Mouse (Mus musculus) gastrocnemius, postnatal 10 days (tissue): ENCODE measurements around the gene Mettl24. TPM values are rescaled to one million over a fixed set of nuclear protein-coding genes. Genes with fewer than 3 reads are reported as not detected.
"Not testable (repeated sequence)": the region's sequence is repeated elsewhere in the genome, so short reads cannot be mapped to it uniquely, and the experiment has no call there.

Experiments
- DNase-seq: peaks from one replicate; pipeline ENCODE4 v3.0.0; 2021; ENCODE audit warnings: mixed read lengths
- total RNA-seq, 2 experiments: library from RNA; stranded (reverse); gene quantifications; 2 replicates each; pipeline ENCODE4 v1.2.3; 2021

Mettl24 gene
- total RNA-seq, 2 experiments from 2014 or later = 1.1 to 2.2 TPM

DNA sequence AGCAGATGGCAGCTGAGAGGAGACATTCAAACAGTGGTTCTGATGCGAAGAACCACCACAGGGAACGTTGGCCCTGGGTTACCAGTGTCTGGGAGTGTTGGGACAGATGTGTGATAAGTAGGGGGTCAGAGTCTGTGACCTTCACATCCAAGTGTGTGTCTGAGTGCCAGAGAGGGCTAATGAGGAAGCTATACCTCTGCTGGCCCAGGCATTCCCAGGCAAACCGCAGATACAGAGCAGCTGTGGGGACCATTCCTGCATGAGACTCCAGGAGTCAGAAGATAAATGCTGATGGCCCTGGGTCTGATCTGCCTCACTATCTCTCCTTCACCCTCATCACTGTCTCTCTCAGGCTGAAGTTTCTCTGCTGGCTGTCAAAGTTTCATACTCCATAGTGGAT, 57.6 kb downstream of the Mettl24 start:
- no peak for DNase-seq

GRCm38 (mm10) chr10:40750293-40751047, 67.4 kb downstream of the Mettl24 start:
- DNase-seq = no peak

- no peak for DNase-seq
Measured at GRCm38 (mm10) chr10:40751157-40751556, 68.1 kb downstream of the Mettl24 start.

DNA sequence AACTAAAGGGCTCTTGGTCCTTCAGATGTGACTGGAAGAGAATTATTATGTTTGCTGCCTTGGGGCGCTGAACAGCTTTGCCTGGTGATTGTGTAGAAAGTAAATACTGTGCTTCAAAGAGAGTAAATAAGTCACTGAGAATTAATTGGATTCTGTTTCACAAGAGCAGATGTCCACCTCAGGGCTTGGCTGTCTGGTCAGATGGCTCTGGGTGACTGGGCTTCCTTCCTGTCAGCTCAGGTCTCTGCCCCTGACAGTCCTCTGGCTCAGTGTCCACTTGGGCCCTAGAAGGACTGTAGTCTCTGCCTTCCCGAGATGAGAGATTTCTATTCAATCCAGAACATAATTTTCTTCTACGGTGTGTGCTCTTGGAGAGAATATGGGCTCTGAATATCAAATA, 70.0 kb downstream of the Mettl24 start:
- no peak for DNase-seq

GRCm38 (mm10) chr10:40758171-40759010, 75.3 kb downstream of the Mettl24 start:
- no peak for DNase-seq

DNA sequence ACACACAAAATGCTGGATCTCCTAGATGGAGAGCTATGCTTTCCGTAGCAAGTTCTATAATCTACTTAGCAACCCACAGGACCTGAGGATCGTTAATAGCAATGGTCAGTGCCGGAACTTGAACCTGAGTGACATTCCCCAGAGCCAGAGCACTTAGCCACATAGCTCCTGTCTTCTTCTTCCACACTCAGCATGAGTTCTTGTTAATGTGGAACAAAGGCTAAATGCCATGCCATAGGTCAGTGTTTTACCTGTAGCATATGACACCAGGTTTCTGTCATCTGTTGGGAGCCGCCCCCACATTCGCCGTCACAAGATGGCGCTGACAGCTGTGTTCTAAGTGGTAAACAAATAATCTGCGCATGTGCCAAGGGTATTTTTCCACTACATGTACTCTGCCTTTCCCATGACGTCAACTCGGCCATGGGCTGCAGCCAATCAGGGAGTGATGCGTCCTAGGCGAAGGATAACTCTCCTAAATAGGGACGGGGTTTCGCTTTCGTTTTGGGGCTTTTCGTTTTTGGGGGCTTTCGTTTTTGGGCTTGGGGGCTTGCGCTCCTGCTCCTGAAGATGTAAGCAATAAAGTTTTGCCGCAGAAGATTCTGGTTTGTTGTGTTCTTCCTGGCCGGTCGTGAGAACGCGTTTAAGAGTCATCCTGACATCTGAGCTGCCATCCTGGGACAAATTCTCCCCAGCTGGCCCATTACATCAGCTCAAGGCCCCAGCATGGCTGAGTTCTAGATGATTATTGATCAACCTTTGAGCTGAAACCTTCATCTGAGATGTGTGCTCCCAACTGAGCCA, 76.5 kb downstream of the Mettl24 start:
- DNase-seq = not testable (repeated sequence)

GRCm38 (mm10) chr10:40760195-40761009, 77.3 kb downstream of the Mettl24 start:
- DNase-seq = no peak

- DNase-seq = no peak
Measured at GRCm38 (mm10) chr10:40761010-40761752, 78.1 kb downstream of the Mettl24 start.

DNA sequence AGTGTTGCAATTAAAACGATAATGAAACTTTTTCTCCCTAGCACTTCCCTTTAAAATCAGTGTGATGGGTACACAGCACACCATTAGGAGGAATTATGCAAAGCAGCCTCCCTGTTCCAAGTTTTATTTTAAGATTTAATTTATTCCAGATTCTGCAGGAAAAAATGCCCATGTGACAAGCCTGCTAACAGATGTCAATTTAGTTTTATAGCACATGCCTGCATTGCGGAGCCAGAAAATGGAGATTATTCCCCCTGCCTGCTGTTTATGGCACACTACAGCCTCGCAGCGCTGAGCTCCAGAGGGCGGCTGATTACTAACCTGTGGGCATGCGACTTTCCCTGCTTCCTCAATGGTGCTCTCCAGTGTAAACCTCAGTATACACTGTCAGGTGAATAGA, 79.5 kb downstream of the Mettl24 start:
- no peak for DNase-seq

DNA sequence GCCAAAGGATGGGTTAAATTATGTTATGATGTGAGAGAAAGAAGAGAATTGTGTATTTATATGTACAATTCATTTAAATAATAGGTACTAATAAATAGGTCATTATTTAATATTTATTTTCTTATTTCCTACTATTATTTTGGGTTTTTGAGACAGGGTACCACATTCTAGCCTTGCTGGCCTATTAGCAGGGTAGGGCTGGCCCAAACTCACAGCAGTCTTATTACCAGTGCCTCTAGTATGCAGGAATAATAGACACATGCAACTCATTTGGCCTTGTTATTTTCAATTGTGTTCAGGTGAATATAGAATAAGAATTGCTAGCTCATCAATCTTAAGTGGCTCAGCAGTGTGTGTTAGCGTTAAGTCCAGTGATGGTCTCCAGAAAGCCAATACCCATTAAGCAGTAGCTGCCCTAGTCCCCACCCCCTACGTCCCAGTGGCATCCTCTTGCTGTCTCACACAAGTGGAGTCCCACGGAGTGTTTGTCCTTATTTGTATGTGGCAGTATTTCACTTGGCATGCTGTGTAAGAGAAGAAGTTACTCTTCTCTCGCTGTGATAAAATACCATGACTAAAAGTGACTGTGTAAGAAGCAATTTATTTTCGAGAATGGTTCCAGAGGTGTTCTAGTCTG, 80.1 kb downstream of the Mettl24 start:
- DNase-seq = no peak

DNA sequence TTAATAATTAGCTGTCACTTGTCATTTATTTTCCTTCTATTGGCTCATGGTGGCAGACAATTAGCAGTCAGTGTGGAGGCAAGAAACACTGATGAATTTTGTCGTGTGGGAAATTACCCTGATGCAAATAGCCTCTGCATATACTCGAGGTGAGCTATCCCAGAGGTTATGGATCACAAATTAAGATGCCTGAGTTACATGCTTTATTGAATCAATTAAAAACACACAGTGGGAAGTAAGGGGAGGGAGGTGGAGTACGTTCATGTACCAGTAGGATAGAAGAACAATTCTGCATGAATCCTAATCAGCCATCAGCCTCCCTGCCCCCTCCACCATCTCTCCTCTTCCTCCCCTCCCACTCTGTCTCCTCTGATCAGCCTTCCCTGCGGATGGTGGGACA, 89.2 kb downstream of the Mettl24 start:
- DNase-seq = no peak

GRCm38 (mm10) chr10:40775151-40775550, 92.1 kb downstream of the Mettl24 start:
- no peak for DNase-seq

- no peak for DNase-seq
Measured at GRCm38 (mm10) chr10:40775655-40776054, 92.6 kb downstream of the Mettl24 start.

GRCm38 (mm10) chr10:40777171-40777570, 94.1 kb downstream of the Mettl24 start:
- no peak for DNase-seq

- DNase-seq = no peak
Measured at GRCm38 (mm10) chr10:40778472-40778871, 95.4 kb downstream of the Mettl24 start.

GRCm38 (mm10) chr10:40790406-40790805, 107.3 kb downstream of the Mettl24 start:
- DNase-seq = no peak

DNA sequence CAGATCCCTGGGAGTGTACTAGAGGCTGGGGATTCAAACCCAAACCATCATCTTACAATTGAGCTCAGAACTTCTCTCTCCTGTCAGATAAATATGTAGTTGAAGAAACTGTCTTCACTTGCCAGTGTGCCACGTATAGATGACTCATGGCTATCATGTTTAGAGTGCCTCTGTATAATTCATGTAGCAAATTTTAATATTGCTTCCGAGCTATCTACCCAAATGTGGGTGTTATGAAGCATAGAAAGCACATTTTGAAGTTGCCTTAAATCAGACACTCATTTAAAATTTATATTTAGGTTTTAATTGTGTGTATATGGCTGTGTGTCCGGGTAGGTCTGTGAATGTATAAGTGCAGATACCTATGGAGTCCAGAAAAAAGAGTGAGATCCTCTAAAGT, 109.0 kb downstream of the Mettl24 start:
- no peak for DNase-seq

DNA sequence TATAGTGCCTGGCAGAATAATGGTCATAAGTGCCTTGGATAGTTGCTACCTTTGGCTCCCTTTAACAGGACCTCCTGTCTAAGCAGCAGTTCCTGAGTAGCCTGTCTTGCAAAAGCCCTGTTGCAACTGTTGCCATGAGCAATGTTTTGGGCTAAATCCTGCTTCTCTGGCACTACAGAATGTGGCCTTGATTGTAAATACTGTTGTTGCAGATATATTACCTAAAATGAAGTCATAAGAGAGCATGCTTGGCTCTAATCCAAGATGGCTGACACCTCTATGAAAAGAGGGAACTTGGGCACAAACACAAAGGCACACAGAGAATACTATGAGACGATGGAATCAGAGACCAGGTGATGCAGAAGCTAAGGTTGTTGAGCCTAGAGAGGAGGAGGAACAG, 122.1 kb downstream of the Mettl24 start:
- no peak for DNase-seq

DNA sequence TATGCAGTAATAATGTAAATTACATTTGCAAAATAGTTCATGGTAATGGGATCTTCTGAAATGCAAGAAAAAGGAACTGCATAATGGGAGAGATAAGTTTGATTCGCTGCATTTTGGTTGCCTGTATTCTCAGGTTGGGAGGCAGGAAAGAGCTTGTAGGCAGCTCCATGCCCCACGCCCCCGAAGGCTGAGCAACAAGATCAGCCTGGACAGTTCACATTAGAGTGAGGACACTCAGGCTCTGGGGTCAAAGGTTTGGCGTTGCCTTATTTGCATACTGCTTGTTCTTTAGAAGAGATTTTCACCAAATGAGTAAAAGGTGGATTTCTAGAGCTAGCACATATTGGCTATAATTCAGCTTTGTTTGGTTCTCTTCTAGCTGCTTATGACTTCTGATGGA, 123.1 kb downstream of the Mettl24 start:
- no peak for DNase-seq

GRCm38 (mm10) chr10:40809411-40809910, 126.4 kb downstream of the Mettl24 start:
- DNase-seq = not testable (repeated sequence)
